Mouse (Mus musculus): ENCODE data around the gene Fsd2. TPM values are rescaled to one million over a fixed set of nuclear protein-coding genes. Genes with fewer than 3 reads are reported as not detected.

The Fsd2 gene
- polyA plus RNA-seq, 1 experiment from 2014 or later: 0.12 TPM

DNA sequence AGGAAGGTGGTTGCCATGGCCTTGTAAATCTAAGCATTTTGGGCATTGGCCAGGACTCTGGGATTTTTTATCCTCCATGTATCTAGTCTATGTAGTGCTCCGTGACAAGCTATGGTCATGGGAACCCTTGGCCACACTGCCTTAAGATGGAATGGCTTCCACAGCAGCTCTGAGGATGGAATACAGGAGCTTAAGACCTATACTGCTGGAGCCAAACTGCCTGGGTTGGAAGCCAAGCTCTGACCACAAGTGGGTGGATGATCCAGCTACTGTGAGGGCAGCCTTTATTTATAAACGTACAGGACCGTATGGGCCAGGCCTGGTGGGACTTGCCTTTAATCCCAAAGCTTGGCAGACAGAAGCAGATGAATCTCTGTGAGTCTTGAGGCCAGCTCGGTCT is 30.3 kb downstream of the Fsd2 start:
- no peak for ATAC-seq (ENCODE audit: low FRiP score, low read depth)
- Histone ChIP-seq H3K36me3 (peaks cover 37% of the 10 kb centered on the region), H3K4me3 (no peak overlapping the region), H3K27ac (replicated peaks) (no peak overlapping the region), H3K27me3 (no peaks in the 10 kb centered on the region), H3K9ac (no peak overlapping the region), H3K4me2 (no peak overlapping the region), H3K4me1 (replicated peaks) (no peaks in the 10 kb centered on the region), H3K9me3 (no peaks in the 10 kb centered on the region)
- 90% methylated on average over 4 of the region's 4 CpGs for WGBS

DNA sequence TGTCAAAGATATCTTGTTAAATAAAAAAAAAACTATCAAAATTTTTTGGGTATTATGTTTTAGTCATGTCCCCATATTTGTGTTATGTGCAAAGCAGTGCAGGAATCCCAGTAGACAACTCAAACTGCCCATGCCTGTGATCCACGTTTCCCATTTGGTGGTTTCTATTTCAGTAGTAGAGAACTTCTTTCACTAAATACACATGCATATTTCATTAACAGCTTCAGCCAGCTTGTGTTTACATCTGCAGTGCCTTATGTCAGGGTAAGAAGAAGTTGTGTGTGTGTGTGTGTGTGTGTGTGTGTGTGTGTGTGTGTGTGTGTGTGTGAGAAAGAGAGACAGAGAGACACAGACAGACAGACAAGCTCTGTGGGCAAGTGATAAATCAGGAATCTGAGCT is 35.3 kb downstream of the Fsd2 start:
- Histone ChIP-seq H3K27ac (replicated peaks) (no peak overlapping the region), H3K4me2 (no peak overlapping the region), H3K4me3 (no peak overlapping the region), H3K9ac (no peak overlapping the region), H3K27me3 (no peaks in the 10 kb centered on the region), H3K36me3 (peaks cover 66% of the 10 kb centered on the region), H3K4me1 (replicated peaks) (peaks cover 1% of the 10 kb centered on the region; the same call in 1 of the 2 replicates), H3K9me3 (no peaks in the 10 kb centered on the region)
- ATAC-seq (ENCODE audit: low FRiP score, low read depth): no peak
- 98% methylated on average over 1 of the region's 1 CpGs for WGBS

DNA sequence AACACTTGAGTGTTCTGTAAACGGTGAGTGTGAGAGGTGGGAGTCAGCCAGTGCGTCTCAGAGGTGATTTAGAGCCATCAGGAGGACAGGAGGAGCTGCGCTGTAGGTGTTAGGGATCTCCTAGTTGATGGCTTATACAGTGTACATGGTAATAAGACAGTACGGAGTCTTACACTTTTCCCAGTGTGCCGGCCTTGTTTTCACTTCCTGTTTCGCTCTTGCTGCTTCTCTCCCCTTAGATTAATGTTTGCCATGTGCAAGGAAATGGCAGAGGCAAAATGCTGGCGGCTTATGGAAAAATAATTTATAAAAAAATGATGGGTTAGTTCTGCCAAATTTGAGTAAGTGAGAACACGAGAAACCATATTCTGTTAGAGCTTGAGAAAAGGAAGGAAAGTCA is 37.8 kb downstream of the Fsd2 start:
- H3K9ac ChIP-seq: no peak overlapping the region
- peaks cover 21% of the 10 kb centered on the region for H3K4me1 ChIP-seq (replicated peaks)
- H3K4me3 ChIP-seq: no peak overlapping the region
- no peaks in the 10 kb centered on the region for H3K9me3 ChIP-seq
- no peaks in the 10 kb centered on the region for H3K27me3 ChIP-seq
- H3K36me3 ChIP-seq: peaks cover 57% of the 10 kb centered on the region
- no peak overlapping the region for H3K4me2 ChIP-seq
- 92% methylated on average over 8 of the region's 8 CpGs for WGBS
- H3K27ac ChIP-seq (replicated peaks): no peak overlapping the region
- no peak for ATAC-seq (ENCODE audit: low FRiP score, low read depth)

DNA sequence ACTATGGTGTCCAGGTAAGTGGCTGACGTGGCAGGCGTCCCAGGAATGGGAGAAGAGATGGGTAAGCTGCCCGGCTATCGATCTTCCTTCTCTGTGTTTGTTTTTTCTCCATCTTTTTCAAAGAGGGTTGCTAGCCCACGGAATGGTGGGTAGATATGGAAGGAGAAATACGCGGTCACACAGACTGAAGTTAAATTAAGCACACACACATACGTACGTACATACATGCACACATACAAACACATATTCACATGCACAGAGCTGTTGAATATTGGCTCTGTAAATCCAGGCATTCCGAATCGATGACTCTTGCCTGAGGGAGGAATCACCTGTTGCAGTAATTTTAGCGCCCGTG is 43.1 kb downstream of the Fsd2 start:
- Histone ChIP-seq H3K9ac (peak overlapping the region; percentile 93), H3K27ac (replicated peaks) (peak overlapping the region; percentile 99), H3K4me1 (replicated peaks) (peaks cover 34% of the 10 kb centered on the region), H3K27me3 (no peaks in the 10 kb centered on the region), H3K4me2 (peak overlapping the region; percentile 81), H3K4me3 (peak overlapping the region; percentile 89), H3K36me3 (peaks cover 15% of the 10 kb centered on the region; the same call in 1 of the 2 replicates), H3K9me3 (no peaks in the 10 kb centered on the region)
- WGBS: 13% methylated on average over 13 of the region's 13 CpGs
- no peak for ATAC-seq (ENCODE audit: low FRiP score, low read depth)

DNA sequence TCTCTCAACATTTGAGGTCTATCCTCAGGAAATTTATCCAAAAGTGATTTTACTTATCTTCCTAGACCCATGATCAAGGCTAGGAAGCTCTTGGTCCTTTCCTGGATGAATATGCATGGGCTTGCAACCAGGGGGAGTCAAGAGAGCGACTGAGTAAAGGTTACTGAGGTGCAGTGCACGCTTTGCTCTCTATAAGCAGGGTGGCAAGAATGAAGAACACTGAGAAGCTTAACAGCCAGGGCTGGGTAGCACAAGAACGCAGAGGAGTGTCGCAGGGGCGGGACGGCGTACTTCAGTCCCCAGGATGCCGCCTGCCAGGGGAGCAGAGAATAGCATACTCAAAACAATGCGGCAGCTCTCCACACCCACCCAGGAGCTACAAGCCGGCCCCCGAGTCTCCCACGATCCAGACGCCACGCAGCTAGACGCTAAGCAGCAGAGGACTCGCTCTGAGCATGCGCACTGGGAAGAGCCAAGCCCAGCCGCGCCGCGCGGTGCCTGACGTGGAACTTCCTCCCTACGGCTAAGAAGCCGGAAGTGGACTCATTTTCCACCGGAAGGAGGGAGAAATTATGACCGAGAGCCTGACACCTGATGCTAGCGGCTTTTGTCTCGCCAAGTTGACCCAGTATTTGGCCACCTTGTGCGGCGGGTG is 43.6 kb downstream of the Fsd2 start:
- peak; percentile 99 for ATAC-seq (ENCODE audit: low FRiP score, low read depth)
- Histone ChIP-seq H3K27ac (replicated peaks) (peak overlapping the region; percentile 99), H3K4me2 (peak overlapping the region; percentile 81), H3K27me3 (no peaks in the 10 kb centered on the region), H3K9ac (peak overlapping the region; percentile 93), H3K4me1 (replicated peaks) (peaks cover 34% of the 10 kb centered on the region), H3K36me3 (peaks cover 12% of the 10 kb centered on the region; the same call in 1 of the 2 replicates), H3K4me3 (peak overlapping the region; percentile 89), H3K9me3 (no peaks in the 10 kb centered on the region)
- under 1% methylated on average over 31 of the region's 31 CpGs for WGBS

DNA sequence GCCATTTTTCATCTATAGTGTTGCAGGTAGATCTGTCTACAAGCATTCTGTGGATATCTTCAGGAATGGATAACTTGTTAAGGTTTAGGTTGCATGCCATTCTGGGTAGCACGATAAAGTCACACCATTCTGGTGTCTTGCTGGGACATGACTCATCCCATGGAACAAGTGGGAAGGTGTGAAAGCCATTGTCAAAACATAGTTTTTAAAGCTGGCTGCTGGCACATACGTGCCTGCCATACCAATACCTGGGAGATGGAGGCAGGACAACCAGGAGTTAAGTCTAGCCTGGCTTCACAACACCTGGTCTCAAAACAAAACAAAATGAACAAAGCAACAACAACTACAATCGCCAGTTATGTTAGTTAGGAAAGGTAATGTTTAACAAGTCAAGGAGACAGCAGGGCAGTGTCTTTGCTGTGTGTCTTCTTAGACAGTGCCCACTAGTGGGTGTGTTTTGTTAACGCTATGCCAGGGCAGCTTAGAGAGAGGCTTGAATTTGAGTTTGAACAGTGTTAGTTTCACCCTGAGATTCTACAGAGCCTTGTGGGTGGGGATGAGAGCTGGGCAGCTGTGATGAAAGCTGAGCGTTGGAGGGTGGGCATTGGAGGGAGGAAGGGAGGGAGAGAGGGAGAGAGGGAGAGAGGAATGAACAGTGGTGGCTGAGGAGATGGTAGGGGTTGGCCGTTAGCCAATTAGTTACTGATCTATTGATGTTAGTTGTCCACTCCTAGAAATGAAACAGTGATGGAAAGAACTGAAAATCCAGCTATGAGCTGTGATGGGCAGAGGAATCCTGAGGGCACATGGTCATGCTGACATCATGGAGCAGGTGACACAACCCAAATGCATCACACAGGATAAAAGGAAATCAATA is 50.4 kb downstream of the Fsd2 start:
- no peak for ATAC-seq (ENCODE audit: low FRiP score, low read depth)
- no peak overlapping the region for H3K27ac ChIP-seq (replicated peaks)

DNA sequence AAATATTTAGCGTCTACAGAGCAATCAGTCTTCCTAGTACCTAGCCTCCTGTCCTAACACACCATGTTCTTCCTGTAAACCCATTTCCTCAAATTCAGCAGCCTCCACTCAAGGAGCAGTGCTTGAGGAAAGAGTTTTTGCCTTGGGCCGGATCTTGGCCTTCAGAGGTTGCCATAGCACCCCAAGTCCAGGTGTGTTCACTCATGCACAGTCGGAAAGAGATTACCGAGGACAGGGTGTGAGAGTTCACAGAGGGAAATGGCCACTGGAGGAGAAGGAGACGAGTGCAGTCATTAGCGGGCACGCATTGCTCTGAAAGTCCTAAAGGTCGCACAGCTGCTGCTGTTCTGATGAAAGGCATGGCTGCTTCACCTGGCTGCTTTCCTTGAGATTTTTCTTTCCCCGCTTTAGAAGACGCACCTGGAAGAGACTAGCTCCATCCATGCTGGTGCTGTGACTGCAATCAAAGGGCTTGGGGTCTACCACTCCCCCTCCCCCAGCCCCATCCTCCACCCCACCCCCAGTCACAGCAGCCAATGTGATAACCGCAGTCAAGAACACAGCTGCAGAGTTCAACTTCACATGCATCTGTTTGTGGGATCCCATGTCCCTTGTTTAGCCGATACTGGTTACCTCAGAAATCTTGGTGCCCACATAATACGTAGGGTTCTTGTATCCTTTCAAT is 51.7 kb downstream of the Fsd2 start:
- no peaks in the 10 kb centered on the region for H3K9me3 ChIP-seq
- H3K9ac ChIP-seq: no peak overlapping the region
- no peak overlapping the region for H3K4me3 ChIP-seq
- no peak overlapping the region for H3K4me2 ChIP-seq
- no peak for ATAC-seq (ENCODE audit: low FRiP score, low read depth)
- H3K4me1 ChIP-seq (replicated peaks): no peaks in the 10 kb centered on the region
- H3K27ac ChIP-seq (replicated peaks): no peak overlapping the region
- H3K27me3 ChIP-seq: no peaks in the 10 kb centered on the region
- no peaks in the 10 kb centered on the region for H3K36me3 ChIP-seq
- 65% methylated on average over 13 of the region's 13 CpGs for WGBS

More for the DNA sequence above, 50.4 kb downstream of the Fsd2 start:
- H3K36me3 ChIP-seq: no peaks in the 10 kb centered on the region
- no peaks in the 10 kb centered on the region for H3K27me3 ChIP-seq
- no peak overlapping the region for H3K4me2 ChIP-seq
- H3K4me1 ChIP-seq (replicated peaks): no peaks in the 10 kb centered on the region
- no peak overlapping the region for H3K9ac ChIP-seq
- H3K9me3 ChIP-seq: no peaks in the 10 kb centered on the region
- H3K4me3 ChIP-seq: no peak overlapping the region
- WGBS: 75% methylated on average over 6 of the region's 6 CpGs

DNA sequence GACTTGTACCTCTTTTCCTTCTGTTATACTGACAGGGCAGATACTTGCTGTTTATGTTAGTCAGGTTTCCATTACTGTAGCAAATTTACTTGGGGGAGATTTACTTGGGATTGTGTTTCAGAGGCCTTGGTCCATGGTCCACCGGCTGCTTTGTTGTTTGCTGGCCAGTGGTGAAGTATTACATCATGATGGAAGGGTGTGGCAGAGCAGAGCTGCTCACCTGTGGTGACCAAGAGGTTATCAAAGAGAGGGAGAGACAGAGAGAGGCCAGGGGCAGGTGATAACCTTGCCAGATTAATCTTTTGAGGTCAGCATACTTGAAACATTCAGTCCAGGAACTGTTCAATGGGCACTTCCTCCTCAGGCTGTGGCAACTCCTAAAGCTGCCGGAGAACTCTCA is 65.7 kb downstream of the Fsd2 start:
- Histone ChIP-seq H3K4me3 (no peak overlapping the region), H3K9me3 (no peaks in the 10 kb centered on the region), H3K4me2 (no peak overlapping the region), H3K27me3 (no peaks in the 10 kb centered on the region), H3K9ac (no peak overlapping the region), H3K36me3 (no peaks in the 10 kb centered on the region), H3K27ac (replicated peaks) (no peak overlapping the region), H3K4me1 (replicated peaks) (no peaks in the 10 kb centered on the region)
- no peak for ATAC-seq (ENCODE audit: low FRiP score, low read depth)
- WGBS: 84% methylated on average over 2 of the region's 2 CpGs

DNA sequence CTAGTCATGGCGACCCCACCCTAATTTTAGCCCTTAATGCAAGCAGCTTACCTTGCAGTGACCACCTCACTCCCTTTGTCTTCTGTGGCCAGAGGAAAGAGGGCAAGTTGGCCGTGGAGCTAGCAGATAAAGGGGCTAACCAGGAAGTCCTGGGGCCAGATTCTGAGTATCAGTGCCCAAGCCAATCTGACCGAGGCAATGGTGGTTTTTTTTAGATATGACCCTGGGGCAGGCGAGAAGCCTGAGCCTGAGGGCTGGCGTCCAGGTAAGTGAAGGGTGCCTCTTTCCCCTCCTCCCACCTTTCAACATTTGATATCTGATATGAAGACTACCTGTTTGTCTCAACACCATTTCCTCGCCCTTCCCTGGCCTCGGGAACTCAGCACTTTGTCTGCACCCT is 68.6 kb downstream of the Fsd2 start, which contains the start of gene BC048679:
BC048679 (minus strand) TSS at position 101 of the 400 bp plus-strand sequence.
- Histone ChIP-seq H3K4me3 (no peak within 1 kb of the TSS), H3K36me3 (no peaks in the 10 kb centered on the region), H3K4me1 (replicated peaks) (peaks cover 4% of the 10 kb centered on the region; the same call in 1 of the 2 replicates), H3K4me2 (no peak within 1 kb of the TSS), H3K27ac (replicated peaks) (no peak within 1 kb of the TSS), H3K9ac (no peak within 1 kb of the TSS), H3K9me3 (no peaks in the 10 kb centered on the region), H3K27me3 (no peaks in the 10 kb centered on the region)
- WGBS: 69% methylated on average over 7 of the region's 7 CpGs
- no peak for ATAC-seq (ENCODE audit: low FRiP score, low read depth)

DNA sequence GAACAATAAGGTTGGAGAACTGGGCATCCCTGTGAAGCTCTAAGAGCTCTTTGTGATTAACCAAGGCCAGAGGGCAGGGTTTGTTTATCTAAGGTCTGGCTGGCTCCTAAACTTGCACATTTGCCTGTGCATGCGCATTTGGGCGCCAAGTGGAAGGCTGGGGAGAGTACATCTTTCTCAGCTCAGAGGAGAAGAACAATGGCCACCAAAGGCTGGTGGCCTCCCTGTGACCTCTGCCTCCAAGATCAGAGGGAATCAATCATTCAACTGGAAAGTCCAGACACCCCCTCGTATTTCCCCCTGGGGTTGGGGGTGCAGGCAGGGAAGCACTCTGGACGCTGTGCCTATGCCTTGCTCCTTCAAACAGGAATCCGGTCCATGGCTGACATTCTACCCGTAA is 69.6 kb downstream of the Fsd2 start:
- H3K27me3 ChIP-seq: no peaks in the 10 kb centered on the region
- H3K9me3 ChIP-seq: no peaks in the 10 kb centered on the region
- H3K9ac ChIP-seq: no peak overlapping the region
- no peak overlapping the region for H3K4me2 ChIP-seq
- peaks cover 9% of the 10 kb centered on the region for H3K4me1 ChIP-seq (replicated peaks)
- ATAC-seq (ENCODE audit: low FRiP score, low read depth): no peak
- WGBS: 9% methylated on average over 6 of the region's 6 CpGs
- no peak overlapping the region for H3K4me3 ChIP-seq
- no peak overlapping the region for H3K27ac ChIP-seq (replicated peaks)
- H3K36me3 ChIP-seq: no peaks in the 10 kb centered on the region

DNA sequence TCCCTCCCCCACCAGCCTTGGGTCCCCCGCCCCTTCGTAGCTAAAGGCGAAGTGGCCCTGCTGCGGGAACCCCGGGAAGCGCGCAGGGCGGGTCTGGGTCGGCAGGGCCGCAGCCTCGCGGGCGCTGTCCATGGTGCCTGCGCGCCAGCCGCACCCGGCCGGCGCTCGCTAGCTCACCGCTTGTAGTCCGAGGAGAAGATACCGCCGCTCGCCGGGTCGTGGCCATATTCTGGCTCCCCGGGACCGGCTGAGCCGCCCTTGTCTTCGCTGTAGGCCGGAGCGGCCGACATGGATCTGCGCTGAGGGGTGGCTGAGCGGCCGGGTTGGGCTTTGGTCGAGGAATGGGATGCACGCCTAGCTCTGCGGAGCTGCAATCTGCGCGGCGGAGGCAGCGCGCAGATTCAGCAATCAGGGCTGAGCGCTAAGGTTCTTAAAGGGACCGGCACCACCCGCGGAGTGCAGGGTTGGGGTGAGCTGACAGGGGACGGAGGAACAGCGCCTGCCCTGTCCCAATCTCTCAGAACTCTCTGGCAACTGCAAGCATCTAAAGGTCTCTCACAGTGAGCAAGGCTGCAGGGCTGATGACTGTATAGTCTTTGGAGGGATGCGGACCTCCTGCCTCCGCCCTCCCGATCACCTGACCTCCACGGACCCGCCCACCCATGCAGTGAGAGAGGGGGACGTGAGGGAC is 73.3 kb downstream of the Fsd2 start, which contains the start of gene Ap3b2:
Ap3b2 (minus strand) TSS at position 595 of the 691 bp plus-strand sequence.
- peak within 1 kb of the TSS; percentile 90 for H3K9ac ChIP-seq
- peak within 1 kb of the TSS; percentile 66 for H3K4me2 ChIP-seq
- H3K27me3 ChIP-seq: no peaks in the 10 kb centered on the region
- peak within 1 kb of the TSS; percentile 78 for H3K4me3 ChIP-seq
- H3K4me1 ChIP-seq (replicated peaks): peaks cover 24% of the 10 kb centered on the region
- peak within 1 kb of the TSS; percentile 96 for H3K27ac ChIP-seq (replicated peaks)
- no peaks in the 10 kb centered on the region for H3K36me3 ChIP-seq
- H3K9me3 ChIP-seq: no peaks in the 10 kb centered on the region
- peak; percentile 96 for ATAC-seq (ENCODE audit: low FRiP score, low read depth)
- under 1% methylated on average over 57 of the region's 57 CpGs for WGBS

All from hindbrain, embryonic 15.5 days (tissue).